Mouse (Mus musculus) cerebellum, postnatal 36 days (tissue): ENCODE measurements around the gene Nrtn.

Experiments used
- DNase-seq, 2 experiments: peaks; one replicate each; pipeline ENCODE4 v3.0.0; 2021 to 2022; ENCODE audit warnings: mixed read lengths in 2 of 2

Gene Nrtn

GRCm38 (mm10) chr17:56762769-56763731 is 5.7 kb upstream of the Nrtn start:
- peak; percentile 59 to 78 for DNase-seq

- peak; percentile 86 to 89 for DNase-seq
Observed at GRCm38 (mm10) chr17:56761991-56762410, 4.7 kb upstream of the Nrtn start.

DNA sequence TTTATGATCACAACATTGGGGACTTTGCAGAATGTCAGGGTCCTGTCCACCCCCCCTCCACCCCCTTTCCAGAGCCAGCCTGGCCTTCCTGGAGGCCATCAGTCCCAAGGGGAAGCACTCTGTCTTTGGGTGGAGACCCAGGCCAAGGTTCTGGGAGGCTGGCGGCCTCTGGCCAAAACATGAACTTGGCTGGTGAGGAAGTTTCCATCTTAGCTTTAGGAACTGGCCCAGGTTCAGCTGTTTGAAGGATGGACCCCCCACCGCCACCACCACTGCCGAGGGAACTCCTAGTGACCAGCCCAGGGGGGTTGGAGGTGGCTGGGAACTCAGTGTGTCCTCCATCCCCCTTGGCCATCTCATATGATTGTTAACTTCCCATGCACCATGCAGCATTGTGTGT is 3.7 kb upstream of the Nrtn start:
- DNase-seq, result no peak

DNA sequence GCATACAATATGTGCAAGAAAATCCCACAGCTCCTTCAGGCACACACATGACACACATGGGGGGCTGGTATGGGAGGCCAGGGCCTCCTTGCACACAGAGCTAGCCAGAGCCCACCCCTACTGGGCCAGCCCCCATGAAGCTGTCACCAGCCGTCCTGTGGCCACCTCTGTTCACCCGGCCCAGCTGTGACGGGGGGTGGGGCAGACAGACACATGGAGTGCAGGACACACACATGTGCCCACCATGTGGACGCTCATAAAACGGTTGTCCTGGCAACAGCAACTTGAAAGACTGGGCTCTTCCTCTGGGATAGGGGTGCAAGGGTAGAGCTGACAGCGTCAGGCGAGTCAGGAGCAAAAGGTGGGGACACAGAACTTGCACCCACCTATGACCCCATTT is 1.9 kb upstream of the Nrtn start:
- no peak for DNase-seq

GRCm38 (mm10) chr17:56758132-56758531 is 802 bp upstream of the Nrtn start:
- peak; percentile 53 to 69 for DNase-seq

DNA sequence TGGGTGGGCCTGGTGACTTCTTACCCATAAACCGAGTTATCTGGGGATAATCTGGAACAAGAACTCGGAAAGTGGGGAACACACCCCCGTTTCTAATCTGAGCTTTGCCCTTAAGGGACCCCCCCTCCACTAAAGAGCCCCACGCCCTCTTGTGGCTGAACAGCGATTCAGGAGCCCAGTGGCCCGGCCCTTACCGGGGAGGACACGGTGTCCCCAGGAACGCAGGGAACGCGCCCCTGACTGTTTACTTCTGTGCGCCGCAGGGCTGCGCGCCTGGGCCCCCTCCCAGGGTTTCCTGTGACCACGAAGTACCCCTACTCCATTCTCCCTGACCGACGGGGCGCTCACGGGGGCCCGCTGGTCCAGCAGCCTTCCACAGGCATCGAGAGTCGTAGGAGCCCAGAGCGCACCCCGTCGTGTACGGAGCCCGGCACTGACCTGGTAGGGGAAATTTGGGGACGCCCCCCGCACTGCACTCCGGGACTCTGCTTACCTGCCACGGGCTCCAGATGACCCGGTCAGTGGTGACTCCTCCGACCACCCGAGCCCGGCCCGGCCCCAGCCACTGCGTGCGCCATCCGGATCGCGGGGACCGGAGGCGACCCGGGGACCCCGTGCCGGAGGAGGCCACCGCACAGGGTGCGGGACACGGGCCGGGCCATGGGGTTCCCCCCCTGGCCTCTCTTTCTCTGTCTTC is 479 bp downstream of the Nrtn start:
- no peak for DNase-seq

DNA sequence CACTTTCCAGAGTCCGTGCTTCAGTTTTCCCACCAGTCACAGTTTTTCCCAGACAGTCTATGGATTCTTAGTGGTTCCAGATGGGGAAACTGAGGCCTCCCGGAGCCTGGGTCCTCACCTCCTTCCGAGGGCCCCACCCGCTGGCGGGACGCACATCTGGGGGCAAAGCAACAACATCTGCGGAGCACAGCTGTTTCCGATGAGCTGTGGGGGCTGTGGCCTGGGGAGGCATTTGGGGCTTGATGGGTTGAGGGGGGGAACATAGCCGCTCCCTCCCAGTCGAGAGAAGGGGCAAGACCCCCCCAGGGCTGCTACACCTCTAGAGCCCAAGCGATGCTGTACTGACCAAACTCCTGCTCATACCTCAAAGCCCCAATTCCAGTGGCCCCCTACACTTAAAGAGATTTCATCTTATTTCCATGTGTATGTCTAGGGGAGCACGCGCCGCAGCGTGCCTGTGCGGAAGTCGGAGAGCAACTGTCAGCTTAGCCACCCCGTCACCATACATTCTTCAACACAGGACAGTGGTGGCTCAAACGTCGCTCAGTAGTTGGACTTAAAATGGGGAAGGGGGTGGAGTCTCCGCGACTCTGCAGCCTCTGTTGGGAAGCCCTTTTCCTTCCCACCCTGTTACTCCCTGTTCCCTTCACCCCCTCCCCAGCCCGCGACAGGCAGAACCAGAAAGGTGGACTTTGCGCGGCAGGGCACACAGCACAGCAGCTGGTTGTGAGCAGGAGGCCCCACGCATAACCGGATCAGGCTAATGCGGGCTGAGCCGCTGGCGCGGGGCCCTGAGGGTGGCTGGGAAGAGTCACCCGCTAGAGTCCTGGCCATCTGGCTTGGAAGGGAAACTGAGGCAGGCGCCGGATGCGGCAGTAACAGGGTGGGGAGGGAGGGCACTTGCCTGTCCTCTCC is 2.8 kb downstream of the Nrtn start:
- no peak for DNase-seq

GRCm38 (mm10) chr17:56753452-56753851 is 3.9 kb downstream of the Nrtn start:
- no peak for DNase-seq

DNA sequence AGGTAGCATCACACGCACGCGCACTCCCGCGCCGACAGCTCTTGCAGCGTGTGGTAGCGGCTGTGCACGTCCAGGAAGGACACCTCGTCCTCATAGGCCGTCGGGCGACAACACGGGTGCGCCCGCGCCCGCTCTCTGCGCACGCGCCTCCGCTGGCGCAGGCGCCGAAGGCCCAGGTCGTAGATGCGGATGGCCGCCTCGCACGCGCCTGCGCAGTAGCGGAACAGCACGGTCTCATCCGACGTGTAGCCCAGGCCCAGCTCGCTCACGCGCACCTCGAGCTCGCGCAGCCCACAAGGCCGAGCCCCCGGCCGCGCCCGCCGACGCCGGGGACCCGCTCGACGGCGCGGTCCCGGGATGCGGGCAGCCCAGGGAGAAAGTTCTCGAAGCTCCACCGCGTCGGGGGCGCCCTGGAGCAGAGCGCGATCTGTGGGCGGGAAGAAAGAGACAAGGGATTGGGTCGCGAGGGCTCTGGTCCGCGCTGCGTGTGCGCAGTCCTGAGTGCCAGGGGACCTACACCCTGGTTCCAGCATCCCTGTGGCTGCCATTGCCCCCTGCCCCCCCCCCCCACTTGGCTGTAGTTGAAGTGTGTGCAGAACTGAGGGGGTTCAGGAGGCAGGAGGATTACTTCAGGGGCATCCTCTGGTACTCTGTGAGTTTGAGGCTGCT is 5.8 kb downstream of the Nrtn start:
- no peak for DNase-seq

DNA sequence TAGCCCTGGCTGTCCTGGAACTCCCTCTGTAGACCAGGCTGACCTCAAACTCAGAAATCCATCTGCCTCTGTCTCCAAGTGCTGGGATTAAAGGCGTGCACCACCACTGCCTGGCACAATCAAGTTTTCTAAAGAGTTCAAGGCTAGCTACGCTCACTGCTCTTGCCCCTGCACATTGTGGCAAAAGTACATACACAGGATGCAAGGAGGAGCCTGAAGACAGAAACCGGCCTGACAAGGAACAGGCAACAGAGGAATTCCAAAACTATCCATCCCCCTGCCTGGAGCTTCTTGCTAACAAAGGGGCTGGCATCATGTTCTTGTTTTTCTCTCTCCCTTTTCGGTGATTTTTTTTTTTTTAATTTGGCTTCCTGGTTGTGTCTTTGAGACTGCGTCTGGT is 13.2 kb downstream of the Nrtn start:
- no peak for DNase-seq

DNA sequence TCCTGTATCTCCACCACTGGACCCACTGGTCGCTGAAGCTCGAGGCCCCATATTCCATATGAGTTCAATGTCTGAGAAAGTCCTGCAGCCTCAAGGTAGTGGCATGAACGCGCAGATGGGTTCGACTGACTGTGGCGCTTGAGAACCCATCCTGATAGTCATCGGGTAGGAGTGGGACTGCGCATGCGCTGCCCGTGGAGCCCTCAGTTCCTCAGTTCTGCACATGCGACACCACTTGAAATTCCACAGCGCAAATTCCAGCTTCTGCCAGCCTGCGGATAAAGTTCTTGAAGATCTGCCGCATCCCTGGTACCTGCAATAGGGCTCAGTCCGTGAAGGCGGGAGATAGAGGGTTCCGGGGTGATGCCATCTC is 16.6 kb downstream of the Nrtn start:
- DNase-seq, result no peak

DNA sequence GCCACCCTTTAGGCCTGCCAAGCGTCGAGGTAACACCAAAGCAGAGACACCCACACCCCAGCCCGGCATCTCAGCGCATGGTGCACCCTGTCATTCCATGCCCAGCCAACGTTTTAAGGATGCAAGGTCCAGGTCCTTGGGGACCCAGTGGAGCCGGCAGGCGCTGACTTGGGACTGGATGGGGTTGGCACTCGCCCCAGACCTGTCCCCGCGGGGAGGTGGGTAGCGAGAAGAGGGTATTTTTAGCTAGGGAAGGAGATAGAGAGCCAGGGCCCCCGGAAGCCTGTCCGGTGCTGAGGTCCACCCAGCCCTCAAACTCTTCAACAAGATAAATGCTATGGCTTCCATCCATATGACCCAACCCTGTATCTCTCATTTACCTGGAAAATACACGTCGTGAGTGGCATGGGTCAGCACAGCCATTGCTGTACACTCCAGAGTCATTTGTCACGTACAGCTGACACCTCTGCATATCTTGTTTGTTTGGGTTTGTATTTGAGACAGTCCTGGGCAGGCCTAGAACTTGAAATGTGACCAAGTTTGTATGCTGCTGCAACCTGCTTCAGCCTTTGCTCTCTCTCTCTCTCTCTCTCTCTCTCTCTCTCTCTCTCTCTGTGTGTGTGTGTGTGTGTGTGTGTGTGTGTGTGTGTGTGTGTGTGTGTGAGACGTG is 17.1 kb downstream of the Nrtn start:
- DNase-seq, result no peak

DNA sequence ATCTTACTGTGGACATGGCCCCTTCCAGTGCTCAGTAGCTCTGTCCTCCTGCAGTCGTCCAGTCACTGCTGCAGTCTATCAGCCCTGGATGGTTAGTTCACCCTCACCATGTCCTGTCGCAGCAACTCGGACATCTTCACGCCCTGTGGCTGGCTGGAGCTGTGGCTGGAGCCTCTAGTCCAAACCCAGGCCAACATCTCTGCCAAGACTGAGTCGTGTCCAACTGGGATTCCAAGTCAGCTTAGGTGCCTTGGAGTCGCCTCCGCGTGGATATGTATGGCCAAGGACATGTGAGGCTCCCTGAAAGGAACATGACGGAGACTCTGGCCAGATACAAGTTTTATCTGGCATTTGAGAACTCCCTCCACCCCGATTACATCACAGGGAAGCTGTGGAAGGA is 19.1 kb downstream of the Nrtn start:
- no peak for DNase-seq

GRCm38 (mm10) chr17:56736534-56736933 is 20.8 kb downstream of the Nrtn start:
- no peak for DNase-seq

- no peak for DNase-seq
Observed at GRCm38 (mm10) chr17:56729656-56730055, 27.7 kb downstream of the Nrtn start.

GRCm38 (mm10) chr17:56729151-56729550 is 28.2 kb downstream of the Nrtn start:
- DNase-seq, result peak; percentile 69 to 71

GRCm38 (mm10) chr17:56728117-56728516 is 29.2 kb downstream of the Nrtn start:
- DNase-seq, result no peak

GRCm38 (mm10) chr17:56727659-56728058 is 29.7 kb downstream of the Nrtn start:
- DNase-seq, result no peak

GRCm38 (mm10) chr17:56727029-56727649 is 30.2 kb downstream of the Nrtn start:
- no peak for DNase-seq

DNA sequence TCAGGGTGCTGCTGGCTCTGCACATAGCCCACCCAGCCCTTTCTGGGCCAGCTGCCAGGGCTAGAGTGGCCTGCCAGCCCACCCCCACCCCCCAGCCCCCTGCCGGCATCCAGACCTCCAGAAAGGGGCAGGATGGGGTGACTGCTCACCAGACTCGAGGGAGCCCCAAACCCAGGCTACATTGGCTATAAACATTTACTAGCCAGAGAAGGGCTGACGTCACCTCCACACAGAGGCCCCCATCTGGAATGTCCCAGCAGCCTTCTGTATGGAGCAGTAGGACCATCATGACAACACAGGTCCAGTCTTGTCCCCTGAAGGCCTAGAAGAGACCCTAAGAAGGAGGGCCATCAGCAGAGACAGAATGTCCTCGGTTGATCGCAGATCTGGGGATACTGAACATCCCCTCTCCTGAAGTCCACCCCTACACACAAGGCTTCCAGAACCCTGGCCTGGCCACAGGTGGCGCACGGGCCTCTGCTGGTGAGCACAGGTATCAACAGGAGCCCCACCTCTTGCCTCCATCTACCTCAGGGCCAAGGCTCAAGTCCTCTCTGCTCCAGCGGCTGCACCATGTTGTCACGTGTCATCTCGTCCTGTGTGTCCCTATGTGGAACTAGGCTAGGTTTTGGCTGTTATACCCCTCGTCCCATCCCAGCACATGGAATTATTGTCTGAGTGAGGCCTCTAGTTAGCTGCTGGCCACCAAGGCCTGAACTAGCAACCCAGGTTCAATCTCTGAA is 33.7 kb downstream of the Nrtn start:
- no peak for DNase-seq

GRCm38 (mm10) chr17:56722441-56722840 is 34.9 kb downstream of the Nrtn start:
- no peak for DNase-seq
